Mouse (Mus musculus) cerebellum, adult 11 months (tissue): ENCODE measurements around the gene Gm26920.
"Not testable (repeated sequence)": the region's sequence is repeated elsewhere in the genome, so short reads cannot be mapped to it uniquely, and the experiment has no call there.

Source experiments
- DNase-seq: peaks from one replicate; pipeline ENCODE4 v3.0.0; 2022

Gene Gm26920

GRCm38 (mm10) chr7:30090092-30090969 lies at the start of gene Gm26920, which contains the start of gene Zfp566:
Gene Gm26920 (minus strand): TSS chr7:30090410.
Gene Zfp566 (minus strand): TSS chr7:30090527.
- peak; percentile 96 for DNase-seq

GRCm38 (mm10) chr7:30136826-30137225 lies 46.6 kb upstream of the Gm26920 start:
- no peak for DNase-seq

- no peak for DNase-seq
These were observed 42.2 kb upstream of the Gm26920 start for GRCm38 (mm10) chr7:30132396-30132795.

GRCm38 (mm10) chr7:30129900-30130299 lies 39.7 kb upstream of the Gm26920 start:
- no peak for DNase-seq

GRCm38 (mm10) chr7:30122188-30122530 lies 31.9 kb upstream of the Gm26920 start:
- DNase-seq: no peak

GRCm38 (mm10) chr7:30121308-30122187 lies 31.3 kb upstream of the Gm26920 start, which contains the start of gene Zfp382:
Gene Zfp382 (plus strand): TSS chr7:30121942.
- DNase-seq: peak; percentile 90

- DNase-seq: not testable (repeated sequence)
These were observed 27.7 kb upstream of the Gm26920 start for GRCm38 (mm10) chr7:30117935-30118334.

GRCm38 (mm10) chr7:30116076-30116475 lies 25.9 kb upstream of the Gm26920 start:
- DNase-seq: no peak

GRCm38 (mm10) chr7:30099297-30099696 lies 9.1 kb upstream of the Gm26920 start:
- peak; percentile 68 for DNase-seq

GRCm38 (mm10) chr7:30095551-30096125 lies 5.4 kb upstream of the Gm26920 start:
- DNase-seq: no peak

GRCm38 (mm10) chr7:30094646-30095429 lies 4.6 kb upstream of the Gm26920 start, which contains the start of gene Zfp260:
Gene Zfp260 (plus strand): TSS chr7:30094777.
- DNase-seq: peak; percentile 81

GRCm38 (mm10) chr7:30093918-30094415 lies 3.8 kb upstream of the Gm26920 start:
- DNase-seq: no peak

- DNase-seq: no peak
These were observed 2.5 kb upstream of the Gm26920 start for GRCm38 (mm10) chr7:30092666-30093065.

- no peak for DNase-seq
These were observed 868 bp upstream of the Gm26920 start for GRCm38 (mm10) chr7:30090970-30091585.

- no peak for DNase-seq
These were observed 805 bp downstream of the Gm26920 start for GRCm38 (mm10) chr7:30089405-30089804.

- DNase-seq: no peak
These were observed 3.7 kb downstream of the Gm26920 start for GRCm38 (mm10) chr7:30086524-30086923.

GRCm38 (mm10) chr7:30072146-30073028 lies 17.8 kb downstream of the Gm26920 start, which contains the start of gene Zfp82:
Gene Zfp82 (minus strand): TSS chr7:30072900.
- peak; percentile 84 for DNase-seq

- DNase-seq: no peak
These were observed 25.6 kb downstream of the Gm26920 start for GRCm38 (mm10) chr7:30064622-30065021.

GRCm38 (mm10) chr7:30062478-30062877 lies 27.7 kb downstream of the Gm26920 start:
- no peak for DNase-seq

GRCm38 (mm10) chr7:30060341-30060740 lies 29.9 kb downstream of the Gm26920 start:
- no peak for DNase-seq
